Mouse (Mus musculus): ENCODE data around the gene Nudt19. TPM values are rescaled to one million over a fixed set of nuclear protein-coding genes. Genes with fewer than 3 reads are reported as not detected.

Gene Nudt19
- total and polyA plus RNA-seq, 2 experiments from 2014 or later = 76.6 to 133 TPM

GRCm38 (mm10) chr7:35586055-35586905, 30.2 kb upstream of the Nudt19 start, which contains the start of gene Ankrd27:
Gene Ankrd27, plus strand, starts transcription at chr7:35586244.
- Histone ChIP-seq H3K4me2 (ENCODE audit: low read depth, low read length) (peak within 1 kb of the TSS; percentile 87), H3K4me1 (ENCODE audit: control insufficient read depth, insufficient read depth) (peaks cover 18% of the 10 kb centered on the region), H3K36me3 (replicated peaks; ENCODE audit: control insufficient read depth, insufficient read depth, low read length) (no peaks in the 10 kb centered on the region), H3K9ac (replicated peaks; ENCODE audit: low read depth, low read length) (peak within 1 kb of the TSS; percentile 67), H3K27ac (ENCODE audit: low read depth) (peak within 1 kb of the TSS; percentile 5; the same call in 1 of the 2 replicates), H3K9me3 (replicated peaks; ENCODE audit: control insufficient read depth, low read length) (no peaks in the 10 kb centered on the region), H3K27me3 (ENCODE audit: control insufficient read depth, insufficient read depth, low read length) (peaks cover 29% of the 10 kb centered on the region), H3K4me3 (ENCODE audit: low read depth, low read length) (peak within 1 kb of the TSS; percentile 81)
- peak; percentile 98 for ATAC-seq (ENCODE audit: insufficient read depth, low read depth)
- no peak for TF ChIP-seq CTCF (IDR thresholded peaks at IDR 0.05; ENCODE audit: low read depth)
- TF ChIP-seq EP300 (IDR thresholded peaks at IDR 0.05; ENCODE audit: low read depth) = no peak
- WGBS = under 1% methylated on average over 49 of the region's 49 CpGs
- peak; percentile 95 for DNase-seq (ENCODE audit: low spot score)

- Histone ChIP-seq H3K27me3 (ENCODE audit: control insufficient read depth, insufficient read depth, low read length) (peaks cover 29% of the 10 kb centered on the region), H3K27ac (ENCODE audit: low read depth) (peak within 1 kb of the TSS; percentile 5; the same call in 1 of the 2 replicates), H3K4me2 (ENCODE audit: low read depth, low read length) (peak within 1 kb of the TSS; percentile 87), H3K4me1 (ENCODE audit: control insufficient read depth, insufficient read depth) (peaks cover 18% of the 10 kb centered on the region), H3K36me3 (replicated peaks; ENCODE audit: control insufficient read depth, insufficient read depth, low read length) (no peaks in the 10 kb centered on the region), H3K9ac (replicated peaks; ENCODE audit: low read depth, low read length) (peak within 1 kb of the TSS; percentile 67), H3K9me3 (replicated peaks; ENCODE audit: control insufficient read depth, low read length) (no peaks in the 10 kb centered on the region), H3K4me3 (ENCODE audit: low read depth, low read length) (peak within 1 kb of the TSS; percentile 81)
- ATAC-seq (ENCODE audit: insufficient read depth, low read depth) = peak; percentile 55
- peak; percentile 7 for DNase-seq (ENCODE audit: low spot score)
- WGBS = under 1% methylated on average over 45 of the region's 45 CpGs
- no peak for TF ChIP-seq CTCF (IDR thresholded peaks at IDR 0.05; ENCODE audit: low read depth)
- TF ChIP-seq EP300 (IDR thresholded peaks at IDR 0.05; ENCODE audit: low read depth) = no peak
These were observed 29.3 kb upstream of the Nudt19 start, which contains the start of gene Rgs9bp for GRCm38 (mm10) chr7:35585191-35586054. Gene Rgs9bp, minus strand, starts transcription at chr7:35585582.

GRCm38 (mm10) chr7:35584786-35585190, 28.7 kb upstream of the Nudt19 start:
- H3K36me3 ChIP-seq (replicated peaks; ENCODE audit: control insufficient read depth, insufficient read depth, low read length) = no peaks in the 10 kb centered on the region
- no peak for ATAC-seq (ENCODE audit: insufficient read depth, low read depth)
- 0% methylated on average over 46 of the region's 50 CpGs for WGBS
- no peaks in the 10 kb centered on the region for H3K9me3 ChIP-seq (replicated peaks; ENCODE audit: control insufficient read depth, low read length)
- no peak for DNase-seq (ENCODE audit: low spot score)
- H3K27me3 ChIP-seq (ENCODE audit: control insufficient read depth, insufficient read depth, low read length) = peaks cover 29% of the 10 kb centered on the region
- peak overlapping the region; percentile 31; the same call in 1 of the 2 replicates for H3K9ac ChIP-seq (replicated peaks; ENCODE audit: low read depth, low read length)
- H3K27ac ChIP-seq (ENCODE audit: low read depth) = no peak overlapping the region
- H3K4me1 ChIP-seq (ENCODE audit: control insufficient read depth, insufficient read depth) = peaks cover 18% of the 10 kb centered on the region
- peak overlapping the region; percentile 87 for H3K4me2 ChIP-seq (ENCODE audit: low read depth, low read length)
- TF ChIP-seq EP300 (IDR thresholded peaks at IDR 0.05; ENCODE audit: low read depth) = no peak
- no peak for TF ChIP-seq CTCF (IDR thresholded peaks at IDR 0.05; ENCODE audit: low read depth)
- peak overlapping the region; percentile 81 for H3K4me3 ChIP-seq (ENCODE audit: low read depth, low read length)

GRCm38 (mm10) chr7:35584068-35584785, 28.1 kb upstream of the Nudt19 start:
- 8% methylated on average over 36 of the region's 36 CpGs for WGBS
- Histone ChIP-seq H3K9ac (replicated peaks; ENCODE audit: low read depth, low read length) (peak overlapping the region; percentile 31; the same call in 1 of the 2 replicates), H3K27ac (ENCODE audit: low read depth) (no peak overlapping the region), H3K27me3 (ENCODE audit: control insufficient read depth, insufficient read depth, low read length) (peaks cover 29% of the 10 kb centered on the region), H3K4me1 (ENCODE audit: control insufficient read depth, insufficient read depth) (peaks cover 18% of the 10 kb centered on the region), H3K9me3 (replicated peaks; ENCODE audit: control insufficient read depth, low read length) (no peaks in the 10 kb centered on the region), H3K36me3 (replicated peaks; ENCODE audit: control insufficient read depth, insufficient read depth, low read length) (no peaks in the 10 kb centered on the region), H3K4me2 (ENCODE audit: low read depth, low read length) (peak overlapping the region; percentile 87), H3K4me3 (ENCODE audit: low read depth, low read length) (peak overlapping the region; percentile 81)
- no peak for DNase-seq (ENCODE audit: low spot score)
- no peak for ATAC-seq (ENCODE audit: insufficient read depth, low read depth)
- TF ChIP-seq CTCF (IDR thresholded peaks at IDR 0.05; ENCODE audit: low read depth) (no peak), EP300 (IDR thresholded peaks at IDR 0.05; ENCODE audit: low read depth) (no peak)
